Mouse (Mus musculus) forebrain, postnatal 0 days (tissue): Measurements from ENCODE around the gene Ncbp3. TPM values are rescaled to one million over a fixed set of nuclear protein-coding genes. Genes with fewer than 3 reads are reported as not detected.

Experiments
- ATAC-seq: fragments of 200-750 bp; cut with Nextera tagmentation; 2 replicates; pipeline ENCODE4 v1.8.0; 2017; ENCODE audit warnings: mild to moderate bottlenecking, moderate library complexity
- DNase-seq: peaks from one replicate; pipeline ENCODE4 v3.0.0-alpha.2; 2015
- H3K27ac ChIP-seq: fragments of 300-500 bp; sonication (generic); 2 replicates; pipeline ENCODE4 v1.5.1; 2014; ENCODE audit warnings: low read depth, mild to moderate bottlenecking, antibody characterized with exemption, low read length, moderate library complexity, mixed read lengths
- H3K27me3 ChIP-seq: fragments of 300-500 bp; sonication (generic); 2 replicates; pipeline ENCODE4 v1.6.1; 2014; ENCODE audit warnings: mild to moderate bottlenecking, low read length, mixed read lengths; ENCODE audit not compliant: insufficient read depth
- H3K36me3 ChIP-seq: fragments of 300-500 bp; sonication (generic); 2 replicates; pipeline ENCODE4 v1.6.1; 2014; ENCODE audit warnings: mild to moderate bottlenecking, moderate library complexity; ENCODE audit not compliant: insufficient read depth
- H3K4me1 ChIP-seq: fragments of 300-500 bp; sonication (generic); 2 replicates; pipeline ENCODE4 v1.6.1; 2014; ENCODE audit warnings: antibody characterized with exemption; ENCODE audit not compliant: insufficient read depth
- H3K4me2 ChIP-seq: fragments of 300-500 bp; sonication (generic); 2 replicates; pipeline ENCODE4 v1.6.1; 2014; ENCODE audit warnings: low read depth, mild to moderate bottlenecking, moderate library complexity
- H3K4me3 ChIP-seq: fragments of 300-500 bp; sonication (generic); 2 replicates; pipeline ENCODE4 v1.5.1; 2014; ENCODE audit warnings: low read depth, low read length, mixed read lengths
- H3K9ac ChIP-seq: fragments of 300-500 bp; sonication (generic); 2 replicates; pipeline ENCODE4 v1.6.1; 2014; ENCODE audit warnings: mild to moderate bottlenecking
- H3K9me3 ChIP-seq: fragments of 300-500 bp; sonication (generic); 2 replicates; pipeline ENCODE4 v1.6.1; 2016; ENCODE audit warnings: low read length
- CTCF ChIP-seq: sonication (generic); IDR thresholded peaks from 2 replicates; pipeline ENCODE4 v1.5.1; 2016; ENCODE audit warnings: antibody characterized with exemption, control low read depth, low read depth
- WGBS: fragments of 180-500 bp; shearing (Covaris S2); extraction: QIAGEN DNeasy Blood & Tissue Kit; methylation state at CpG from one replicate; pipeline ENCODE4 v1.1.7; 2014; 5-methylcytosine and 5-hydroxymethylcytosine counted together
- polyA plus RNA-seq: library from polyadenylated mRNA; unstranded; fragments of >200 nt; fragmentation: Nextera tagmentation; extraction: Ambion mirVana; gene quantifications from 2 replicates; pipeline ENCODE4 v1.2.1, GENCODE M21; 2015
- total RNA-seq: library from RNA; depleted of rRNA; stranded (reverse); fragments of >200 nt; gene quantifications from 2 replicates; pipeline ENCODE4 v1.2.3, GENCODE M21; 2014

Ncbp3 gene
- total and polyA plus RNA-seq, 2 experiments from 2014 or later = 6.1 to 11.0 TPM

DNA sequence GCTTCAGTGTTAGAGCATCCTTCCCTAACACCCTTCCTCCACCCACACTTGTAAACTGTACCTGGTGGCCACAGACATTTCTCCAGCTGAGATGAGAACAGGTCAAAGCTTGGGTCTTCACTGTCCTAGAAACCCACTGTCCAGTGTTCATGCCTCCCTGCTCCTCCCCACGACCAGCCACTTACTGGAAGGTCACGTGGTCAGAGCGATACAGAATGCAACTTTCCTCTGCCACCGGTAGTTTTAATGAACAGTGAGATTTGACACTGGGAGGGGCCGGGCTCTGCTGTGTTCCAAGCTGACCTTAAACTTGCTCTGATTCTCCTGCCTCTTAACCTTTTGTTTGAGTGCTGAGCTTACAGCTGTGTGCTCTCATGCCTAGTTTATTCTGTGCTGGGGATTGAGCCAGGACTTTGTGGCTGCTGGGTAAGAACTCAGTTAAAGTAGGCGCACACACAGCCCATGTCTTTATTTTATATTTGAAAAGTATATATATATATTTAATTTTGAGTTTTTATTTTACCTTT, 3.3 kb upstream of the Ncbp3 start:
- Histone ChIP-seq H3K36me3 (peaks cover 10% of the 10 kb centered on the region), H3K27ac (no peak overlapping the region), H3K4me2 (no peak overlapping the region), H3K9ac (no peak overlapping the region), H3K9me3 (no peaks in the 10 kb centered on the region), H3K27me3 (no peaks in the 10 kb centered on the region), H3K4me1 (0 out of 2 replicates have a peak, but pooled peaks cover 4% of the 10 kb centered on the region), H3K4me3 (no peak overlapping the region)
- ATAC-seq = no peak
- DNase-seq = no peak
- TF ChIP-seq CTCF = no peak
- 65% methylated on average over 6 of the region's 6 CpGs for WGBS

DNA sequence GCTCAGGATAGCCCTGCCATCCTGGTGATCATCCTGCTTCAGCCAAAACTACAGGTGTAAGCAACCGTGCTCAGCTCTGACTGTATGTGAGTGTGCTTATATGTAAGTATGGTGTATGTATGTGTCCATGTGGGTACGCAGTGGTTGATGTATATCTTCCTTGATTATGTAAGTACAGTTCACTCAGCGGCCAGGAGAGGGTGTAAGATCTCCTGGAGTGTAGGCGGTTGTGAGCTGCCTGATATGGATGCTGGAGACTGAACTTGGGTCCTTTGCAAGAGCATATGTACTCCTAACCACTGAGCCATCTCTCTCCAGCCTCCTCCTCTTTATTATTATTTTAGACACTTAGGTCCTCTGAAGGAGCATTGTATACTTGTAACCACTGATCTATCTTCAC, 2.8 kb upstream of the Ncbp3 start:
- H3K27ac ChIP-seq = no peak overlapping the region
- peaks cover 10% of the 10 kb centered on the region for H3K36me3 ChIP-seq
- no peak overlapping the region for H3K4me3 ChIP-seq
- ATAC-seq (no peak), DNase-seq (no peak)
- H3K9me3 ChIP-seq = no peaks in the 10 kb centered on the region
- H3K4me2 ChIP-seq = no peak overlapping the region
- H3K27me3 ChIP-seq = no peaks in the 10 kb centered on the region
- H3K4me1 ChIP-seq = 0 out of 2 replicates have a peak, but pooled peaks cover 4% of the 10 kb centered on the region
- no peak overlapping the region for H3K9ac ChIP-seq
- TF ChIP-seq CTCF = no peak
- 75% methylated on average over 4 of the region's 4 CpGs for WGBS

DNA sequence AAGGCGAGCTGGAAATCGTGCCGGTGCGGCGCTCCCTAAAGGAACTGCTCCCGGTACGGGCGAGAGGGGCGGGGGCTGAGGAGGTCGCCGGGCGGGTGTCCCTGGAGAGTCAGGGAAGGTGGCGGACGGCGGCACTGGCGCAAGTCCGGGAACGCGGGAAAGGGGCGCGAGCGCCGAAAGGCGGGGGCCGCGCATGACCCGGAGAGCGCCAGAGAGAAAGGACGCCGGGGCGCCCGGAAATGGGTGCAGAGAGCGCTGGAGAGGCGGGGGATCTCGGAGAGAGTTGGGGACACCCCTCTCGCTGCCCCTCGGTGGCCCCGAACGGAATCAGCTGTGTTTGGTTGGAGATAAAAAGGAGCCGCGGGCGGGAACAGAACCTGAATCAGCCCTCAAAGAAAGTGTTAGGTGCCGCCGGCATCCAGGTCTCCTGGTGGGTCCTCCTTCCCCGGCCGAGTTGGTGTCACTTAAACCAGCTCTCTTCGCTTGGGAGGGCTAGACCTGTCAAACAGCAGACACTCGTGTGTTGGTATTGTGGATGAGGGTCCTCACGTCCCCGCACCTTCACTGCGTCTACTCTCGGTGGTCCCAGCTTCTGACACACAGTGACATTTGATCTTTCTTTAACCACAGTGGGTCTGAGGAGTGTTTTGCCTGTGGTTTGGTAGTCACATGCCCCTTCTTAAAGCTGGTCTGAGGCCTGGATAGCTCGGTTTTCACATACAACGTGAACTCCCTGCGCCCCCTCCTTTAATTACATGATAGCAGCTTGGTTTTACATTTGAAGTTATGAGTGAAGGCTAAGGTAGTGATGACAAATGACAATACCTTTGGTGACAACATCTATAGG, 670 bp downstream of the Ncbp3 start:
- no peaks in the 10 kb centered on the region for H3K9me3 ChIP-seq
- no peaks in the 10 kb centered on the region for H3K27me3 ChIP-seq
- TF ChIP-seq CTCF = no peak
- 0 out of 2 replicates have a peak, but pooled peaks cover 4% of the 10 kb centered on the region for H3K4me1 ChIP-seq
- WGBS = 2% methylated on average over 51 of the region's 55 CpGs
- H3K4me3 ChIP-seq = peak overlapping the region; percentile 98
- peak; percentile 64 for ATAC-seq
- peak overlapping the region; percentile 92 for H3K9ac ChIP-seq
- peaks cover 9% of the 10 kb centered on the region for H3K36me3 ChIP-seq
- peak overlapping the region; percentile 85 for H3K27ac ChIP-seq
- H3K4me2 ChIP-seq = peak overlapping the region; percentile 77
- DNase-seq = no peak

DNA sequence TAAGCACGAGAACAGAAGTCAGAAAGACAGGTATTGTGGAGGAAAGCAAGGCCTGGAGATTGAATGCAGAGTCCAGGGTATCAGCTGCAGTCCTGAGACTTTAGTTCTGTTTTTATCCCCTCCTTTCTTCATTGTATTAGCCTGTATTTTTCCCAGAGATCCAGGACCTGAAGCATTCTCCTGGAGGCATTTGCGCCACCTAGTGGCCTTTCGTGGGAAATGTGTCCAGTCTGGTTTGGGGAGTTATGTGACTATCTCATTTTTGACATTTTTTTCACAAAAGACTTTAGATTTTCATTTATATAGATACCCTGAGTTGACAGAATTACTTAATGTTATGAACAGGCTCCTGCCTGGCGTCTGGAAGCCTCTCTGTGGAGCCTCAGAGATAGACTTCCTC, 1.8 kb downstream of the Ncbp3 start:
- Histone ChIP-seq H3K36me3 (peaks cover 20% of the 10 kb centered on the region), H3K4me1 (0 out of 2 replicates have a peak, but pooled peaks cover 4% of the 10 kb centered on the region), H3K27ac (no peak overlapping the region), H3K4me3 (no peak overlapping the region), H3K9ac (no peak overlapping the region), H3K9me3 (no peaks in the 10 kb centered on the region), H3K27me3 (no peaks in the 10 kb centered on the region), H3K4me2 (peak overlapping the region; percentile 77)
- 4% methylated on average over 4 of the region's 4 CpGs for WGBS
- ATAC-seq (no peak), DNase-seq (peak; percentile 90)
- peak; percentile 89 for TF ChIP-seq CTCF

DNA sequence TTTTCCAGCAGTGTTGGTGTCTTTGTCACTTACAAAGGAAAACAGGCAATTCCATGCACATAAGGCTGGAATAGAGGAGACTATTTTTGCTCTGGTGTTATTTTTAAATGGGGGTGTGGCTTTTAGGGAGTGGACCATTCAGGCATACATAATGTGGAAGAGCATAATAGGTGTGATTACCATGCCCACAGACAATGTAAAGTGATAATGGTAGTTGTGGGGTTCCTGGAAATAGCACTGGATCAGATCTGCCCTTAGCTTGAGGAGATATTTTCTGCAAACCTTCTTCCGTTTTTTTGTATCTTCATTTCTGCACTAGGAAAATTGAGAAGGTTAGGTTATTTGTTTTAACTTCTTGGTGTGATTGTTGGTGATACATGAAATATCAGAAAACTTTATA, 5.2 kb downstream of the Ncbp3 start:
- no peaks in the 10 kb centered on the region for H3K4me1 ChIP-seq
- no peak overlapping the region for H3K27ac ChIP-seq
- DNase-seq (no peak), ATAC-seq (no peak)
- peaks cover 45% of the 10 kb centered on the region for H3K36me3 ChIP-seq
- no peaks in the 10 kb centered on the region for H3K9me3 ChIP-seq
- H3K27me3 ChIP-seq = no peaks in the 10 kb centered on the region
- 89% methylated on average over 1 of the region's 1 CpGs for WGBS
- no peak overlapping the region for H3K9ac ChIP-seq
- no peak overlapping the region for H3K4me3 ChIP-seq
- H3K4me2 ChIP-seq = no peak overlapping the region
- no peak for TF ChIP-seq CTCF

DNA sequence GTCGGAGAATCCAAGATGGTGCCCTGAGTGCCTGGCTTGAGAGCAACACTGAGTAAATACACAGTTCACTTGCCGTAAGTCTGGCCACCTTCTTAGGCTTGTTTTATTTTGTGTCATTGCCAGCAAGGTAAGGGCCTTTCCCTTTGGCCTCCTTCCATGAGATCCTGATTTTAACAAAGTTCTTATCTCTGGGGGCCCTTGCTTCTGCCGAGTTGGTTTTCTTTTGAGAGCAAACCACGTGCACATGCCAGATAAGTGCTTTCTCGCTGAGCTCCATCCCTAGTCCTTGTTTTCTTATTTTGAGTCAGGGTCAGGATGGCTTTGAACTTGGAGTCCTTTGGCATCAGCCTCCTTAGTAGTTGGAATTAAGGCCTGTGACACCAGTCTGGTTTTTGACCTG, 10.1 kb downstream of the Ncbp3 start:
- Histone ChIP-seq H3K27ac (no peak overlapping the region), H3K4me1 (no peaks in the 10 kb centered on the region), H3K9ac (no peak overlapping the region), H3K9me3 (no peaks in the 10 kb centered on the region), H3K27me3 (no peaks in the 10 kb centered on the region), H3K4me2 (no peak overlapping the region), H3K4me3 (no peak overlapping the region), H3K36me3 (peaks cover 44% of the 10 kb centered on the region)
- DNase-seq (no peak), ATAC-seq (no peak)
- TF ChIP-seq CTCF = no peak
- 88% methylated on average over 5 of the region's 5 CpGs for WGBS

DNA sequence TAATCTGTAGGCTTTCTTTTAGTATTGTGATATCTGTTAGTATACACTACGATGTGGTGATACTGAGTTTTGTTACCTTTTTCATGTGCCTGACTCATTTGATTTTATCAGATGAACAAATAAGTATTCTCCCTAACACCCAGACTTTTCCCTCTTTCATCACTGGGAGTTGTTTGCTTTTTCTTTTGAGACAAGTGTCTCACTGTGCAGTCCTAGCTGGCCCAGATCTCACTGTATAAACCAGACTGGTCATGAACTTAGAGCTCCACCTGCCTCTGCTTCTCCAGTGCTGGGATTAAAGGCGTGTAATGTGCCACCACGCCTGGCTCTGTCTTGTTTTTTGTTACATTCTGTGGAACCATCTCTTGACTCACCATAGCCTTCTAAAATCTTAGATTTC, 12.0 kb downstream of the Ncbp3 start:
- no peak overlapping the region for H3K4me3 ChIP-seq
- DNase-seq (no peak), ATAC-seq (no peak)
- no peak overlapping the region for H3K9ac ChIP-seq
- no peak overlapping the region for H3K4me2 ChIP-seq
- 95% methylated on average over 3 of the region's 3 CpGs for WGBS
- no peak overlapping the region for H3K27ac ChIP-seq
- no peaks in the 10 kb centered on the region for H3K9me3 ChIP-seq
- no peaks in the 10 kb centered on the region for H3K27me3 ChIP-seq
- TF ChIP-seq CTCF = no peak
- H3K36me3 ChIP-seq = peaks cover 31% of the 10 kb centered on the region
- no peaks in the 10 kb centered on the region for H3K4me1 ChIP-seq
